Mouse (Mus musculus) lung, embryonic 16.5 days (tissue): Measurements from ENCODE around the gene Plxna4. TPM values are rescaled to one million over a fixed set of nuclear protein-coding genes. Genes with fewer than 3 reads are reported as not detected.

ENCODE experiments used
- ATAC-seq: fragments of 200-750 bp; cut with Nextera tagmentation; 2 replicates; pipeline ENCODE4 v1.8.0; 2017; ENCODE audit warnings: low read depth, mild to moderate bottlenecking, moderate library complexity
- H3K27ac ChIP-seq: fragments of 300-500 bp; sonication (generic); 2 replicates; pipeline ENCODE4 v1.5.1; 2014; ENCODE audit warnings: mild to moderate bottlenecking, control low read depth, low read length
- H3K27me3 ChIP-seq: fragments of 300-500 bp; sonication (generic); 2 replicates; pipeline ENCODE4 v1.6.1; 2014; ENCODE audit warnings: low read depth, low read length, mixed read lengths; ENCODE audit not compliant: control insufficient read depth, insufficient read depth
- H3K36me3 ChIP-seq: fragments of 300-500 bp; sonication (generic); 2 replicates; pipeline ENCODE4 v1.6.1; 2014; ENCODE audit warnings: low read length; ENCODE audit not compliant: control insufficient read depth, insufficient read depth
- H3K4me1 ChIP-seq: fragments of 300-500 bp; sonication (generic); replicated peaks from 2 replicates; pipeline ENCODE4 v1.6.1; 2014; ENCODE audit warnings: low read length, mixed read lengths; ENCODE audit not compliant: control insufficient read depth, insufficient read depth
- H3K4me2 ChIP-seq: fragments of 300-500 bp; sonication (generic); 2 replicates; pipeline ENCODE4 v1.6.1; 2014; ENCODE audit warnings: low read depth, low read length, control low read depth
- H3K4me3 ChIP-seq: fragments of 300-500 bp; sonication (generic); 2 replicates; pipeline ENCODE4 v1.5.1; 2014; ENCODE audit warnings: mild to moderate bottlenecking, low read length, control low read depth
- H3K9ac ChIP-seq: fragments of 300-500 bp; sonication (generic); 2 replicates; pipeline ENCODE4 v1.6.1; 2014; ENCODE audit warnings: low read length, control low read depth
- H3K9me3 ChIP-seq: fragments of 300-500 bp; sonication (generic); 2 replicates; pipeline ENCODE4 v1.6.1; 2016; ENCODE audit warnings: low read length; ENCODE audit not compliant: control insufficient read depth
- WGBS: fragments of 180-500 bp; shearing (Covaris S2); extraction: QIAGEN DNeasy Blood & Tissue Kit; methylation state at CpG from one replicate; pipeline ENCODE4 v1.1.7; 2014; 5-methylcytosine and 5-hydroxymethylcytosine counted together
- polyA plus RNA-seq: library from polyadenylated mRNA; unstranded; fragments of >200 nt; fragmentation: Nextera tagmentation; extraction: Ambion mirVana; gene quantifications from 2 replicates; pipeline ENCODE4 v1.2.1, GENCODE M21; 2015

Plxna4 gene
- polyA plus RNA-seq, 1 experiment from 2014 or later = 1.8 TPM

DNA sequence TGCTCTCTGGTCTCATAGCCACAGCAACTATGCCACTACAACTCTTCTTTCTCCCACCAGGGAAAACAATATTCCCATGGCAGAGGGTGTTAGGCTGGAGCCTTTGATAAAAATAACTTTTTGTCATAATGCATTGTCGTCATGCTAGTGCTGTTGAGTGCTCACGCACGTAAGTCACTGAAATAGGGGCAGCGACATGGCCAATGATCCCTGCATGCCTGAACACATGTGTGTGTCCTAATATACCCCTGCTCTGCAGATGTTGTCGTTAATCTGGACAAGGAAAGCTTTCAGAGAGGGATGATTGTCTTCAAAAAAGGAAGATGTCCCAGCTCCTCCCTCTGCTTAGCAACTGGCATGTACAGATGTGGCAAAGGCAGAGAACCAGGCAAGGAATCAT, 223.1 kb downstream of the Plxna4 start:
- H3K9me3 ChIP-seq = no peaks in the 10 kb centered on the region
- H3K27me3 ChIP-seq = no peaks in the 10 kb centered on the region
- H3K4me2 ChIP-seq = no peak overlapping the region
- H3K9ac ChIP-seq = no peak overlapping the region
- H3K36me3 ChIP-seq = no peaks in the 10 kb centered on the region
- peaks cover 11% of the 10 kb centered on the region for H3K4me1 ChIP-seq
- H3K4me3 ChIP-seq = no peak overlapping the region
- H3K27ac ChIP-seq = no peak overlapping the region
- ATAC-seq = no peak
- WGBS = 90% methylated on average over 5 of the region's 5 CpGs

DNA sequence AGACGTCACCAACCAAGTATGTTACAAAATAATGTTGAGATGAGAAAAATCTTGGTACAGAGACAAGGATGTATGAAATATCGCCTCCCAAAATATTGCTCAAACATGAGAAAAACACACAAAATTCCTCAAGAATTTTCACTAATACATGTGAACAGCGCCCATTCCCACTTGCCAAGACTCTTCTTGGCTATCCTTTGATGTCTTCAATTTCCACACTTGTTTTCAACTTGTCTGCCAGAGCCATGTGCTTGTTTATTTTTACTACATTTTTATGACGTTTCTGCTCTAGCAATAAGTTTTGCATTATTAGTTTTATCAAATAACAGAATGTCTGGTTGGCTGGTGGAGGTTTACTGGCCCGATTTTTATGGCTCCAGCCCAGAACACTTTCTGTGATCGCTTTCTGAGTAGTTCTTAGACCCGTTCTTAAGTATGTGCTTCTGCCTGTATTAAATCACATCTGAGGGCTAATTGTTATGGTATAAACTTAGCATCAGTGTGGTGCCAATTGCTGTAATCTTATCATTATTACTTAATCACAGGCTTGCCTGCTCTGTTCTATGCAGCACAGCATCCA, 224.4 kb downstream of the Plxna4 start:
- Histone ChIP-seq H3K4me3 (no peak overlapping the region), H3K4me2 (no peak overlapping the region), H3K36me3 (no peaks in the 10 kb centered on the region), H3K9ac (no peak overlapping the region), H3K4me1 (peaks cover 11% of the 10 kb centered on the region), H3K9me3 (no peaks in the 10 kb centered on the region), H3K27me3 (no peaks in the 10 kb centered on the region), H3K27ac (no peak overlapping the region)
- peak; percentile 61 for ATAC-seq
- WGBS = 46% methylated on average over 7 of the region's 7 CpGs

DNA sequence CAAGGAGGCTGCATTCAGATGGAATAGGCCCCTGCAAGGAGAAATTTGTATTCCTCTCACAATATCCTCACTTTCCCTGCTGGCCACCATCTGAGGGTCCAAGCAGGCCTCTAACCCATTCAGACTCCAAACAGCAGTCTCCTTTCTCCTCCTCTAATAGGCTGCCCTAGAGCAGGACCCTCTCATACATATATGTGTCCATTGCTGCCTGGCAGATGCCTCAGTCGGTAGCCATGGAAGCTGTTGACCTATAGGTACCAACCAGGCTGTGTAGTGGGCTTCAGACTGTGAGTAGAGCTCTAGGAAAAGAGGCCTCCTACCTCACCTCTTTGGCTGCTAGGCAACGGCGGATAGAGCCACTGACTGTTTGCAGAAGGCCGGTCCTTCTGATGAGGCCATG, 225.6 kb downstream of the Plxna4 start:
- 66% methylated on average over 4 of the region's 4 CpGs for WGBS
- ATAC-seq = no peak
- Histone ChIP-seq H3K9me3 (no peaks in the 10 kb centered on the region), H3K4me1 (peaks cover 11% of the 10 kb centered on the region), H3K27ac (no peak overlapping the region), H3K9ac (no peak overlapping the region), H3K4me3 (no peak overlapping the region), H3K27me3 (no peaks in the 10 kb centered on the region), H3K36me3 (no peaks in the 10 kb centered on the region), H3K4me2 (no peak overlapping the region)

DNA sequence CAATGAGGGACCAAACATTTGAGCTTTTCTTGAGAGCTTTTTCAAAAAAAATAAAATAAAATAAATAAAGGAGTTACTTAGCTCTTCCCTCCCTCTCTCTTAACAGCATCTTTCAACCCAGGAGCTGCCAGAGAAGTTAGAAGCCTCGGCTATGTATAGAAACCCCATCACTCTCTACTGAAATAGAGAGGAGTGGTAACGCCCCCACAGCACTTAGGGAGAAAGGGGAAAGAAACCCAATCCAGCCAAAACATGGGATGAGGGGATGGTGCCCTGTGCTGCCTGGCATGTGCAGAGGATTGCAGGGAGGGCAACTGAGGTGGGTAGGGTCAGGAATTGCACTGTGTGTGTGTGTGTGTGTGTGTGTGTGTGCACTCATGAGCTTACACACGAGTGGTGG, 228.3 kb downstream of the Plxna4 start:
- Histone ChIP-seq H3K4me2 (no peak overlapping the region), H3K27ac (no peak overlapping the region), H3K27me3 (no peaks in the 10 kb centered on the region), H3K4me3 (no peak overlapping the region), H3K36me3 (no peaks in the 10 kb centered on the region), H3K9me3 (no peaks in the 10 kb centered on the region), H3K4me1 (peaks cover 15% of the 10 kb centered on the region), H3K9ac (no peak overlapping the region)
- no peak for ATAC-seq
- 55% methylated on average over 3 of the region's 3 CpGs for WGBS

DNA sequence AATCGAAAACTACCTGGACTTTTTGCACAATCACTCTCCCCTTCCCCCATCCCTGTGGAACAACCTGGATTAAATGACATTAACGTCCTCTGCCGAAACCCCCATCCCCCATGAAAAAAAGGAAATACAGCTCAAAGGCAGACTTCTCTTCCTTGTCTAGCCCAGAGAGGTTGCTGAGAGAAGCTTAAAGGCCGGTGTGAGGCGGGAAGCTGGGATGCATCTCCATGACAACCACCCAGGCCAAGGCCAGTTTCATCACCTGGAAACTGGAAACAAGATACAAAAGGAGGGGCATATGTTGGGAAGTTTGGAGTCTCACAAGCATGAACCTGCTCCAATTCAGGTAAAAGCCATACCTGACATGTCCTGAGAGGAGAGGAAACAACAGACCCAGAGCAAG, 230.5 kb downstream of the Plxna4 start:
- H3K9me3 ChIP-seq = no peaks in the 10 kb centered on the region
- H3K4me1 ChIP-seq = 0 out of 2 replicates have a peak, but pooled peaks cover 4% of the 10 kb centered on the region
- no peak for ATAC-seq
- no peak overlapping the region for H3K27ac ChIP-seq
- no peaks in the 10 kb centered on the region for H3K36me3 ChIP-seq
- no peak overlapping the region for H3K4me2 ChIP-seq
- WGBS = 69% methylated on average over 5 of the region's 5 CpGs
- no peak overlapping the region for H3K9ac ChIP-seq
- no peak overlapping the region for H3K4me3 ChIP-seq
- no peaks in the 10 kb centered on the region for H3K27me3 ChIP-seq

DNA sequence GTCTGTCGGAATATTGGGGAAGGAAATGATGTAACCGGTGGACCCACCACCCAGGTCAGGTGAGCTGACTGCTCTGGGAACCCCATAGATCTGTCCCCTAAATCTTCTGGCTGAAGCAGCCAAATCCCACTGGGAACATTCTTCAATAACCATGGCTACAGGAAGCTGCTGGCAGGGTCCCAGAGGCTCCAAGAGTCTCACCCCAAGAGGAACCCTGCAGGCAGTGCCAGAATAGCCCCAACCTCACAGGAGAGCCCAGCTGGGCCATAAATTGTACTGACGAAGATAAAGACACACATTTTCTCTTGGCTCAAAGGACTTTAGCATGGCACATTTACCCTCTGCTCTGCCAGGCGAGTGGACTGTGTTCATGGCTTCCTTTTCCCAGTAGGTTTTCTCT, 232.4 kb downstream of the Plxna4 start:
- no peak overlapping the region for H3K4me2 ChIP-seq
- no peaks in the 10 kb centered on the region for H3K9me3 ChIP-seq
- H3K4me1 ChIP-seq = 0 out of 2 replicates have a peak, but pooled peaks cover 4% of the 10 kb centered on the region
- H3K27me3 ChIP-seq = no peaks in the 10 kb centered on the region
- H3K4me3 ChIP-seq = no peak overlapping the region
- H3K36me3 ChIP-seq = no peaks in the 10 kb centered on the region
- no peak overlapping the region for H3K27ac ChIP-seq
- no peak overlapping the region for H3K9ac ChIP-seq
- 78% methylated on average over 4 of the region's 4 CpGs for whole genome bisulfite sequencing
- no peak for ATAC-seq

DNA sequence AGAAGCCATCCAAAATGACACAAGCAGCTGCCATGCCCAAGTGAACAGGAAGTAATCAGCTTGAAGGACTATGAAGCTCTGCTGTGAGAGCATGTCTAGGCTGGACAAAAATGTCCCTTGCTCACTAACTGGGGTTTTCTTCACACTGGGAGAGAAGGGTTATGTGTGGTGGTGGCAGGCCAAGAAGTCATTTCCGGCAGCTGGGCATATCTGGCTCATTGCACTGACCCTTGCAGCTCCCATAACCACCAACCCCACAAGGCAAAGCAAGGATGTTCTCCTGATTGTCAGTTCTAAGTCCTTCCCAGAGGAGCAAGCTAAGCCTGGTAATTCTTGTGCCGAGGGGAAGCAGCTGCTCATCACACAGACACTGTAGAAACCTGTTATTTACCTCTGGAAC, 239.0 kb downstream of the Plxna4 start:
- Histone ChIP-seq H3K27ac (no peak overlapping the region), H3K27me3 (no peaks in the 10 kb centered on the region), H3K9me3 (no peaks in the 10 kb centered on the region), H3K4me1 (0 out of 2 replicates have a peak, but pooled peaks cover 3% of the 10 kb centered on the region), H3K36me3 (no peaks in the 10 kb centered on the region), H3K4me2 (no peak overlapping the region), H3K4me3 (no peak overlapping the region), H3K9ac (no peak overlapping the region)
- ATAC-seq = no peak
- 73% methylated on average over 2 of the region's 2 CpGs for WGBS

DNA sequence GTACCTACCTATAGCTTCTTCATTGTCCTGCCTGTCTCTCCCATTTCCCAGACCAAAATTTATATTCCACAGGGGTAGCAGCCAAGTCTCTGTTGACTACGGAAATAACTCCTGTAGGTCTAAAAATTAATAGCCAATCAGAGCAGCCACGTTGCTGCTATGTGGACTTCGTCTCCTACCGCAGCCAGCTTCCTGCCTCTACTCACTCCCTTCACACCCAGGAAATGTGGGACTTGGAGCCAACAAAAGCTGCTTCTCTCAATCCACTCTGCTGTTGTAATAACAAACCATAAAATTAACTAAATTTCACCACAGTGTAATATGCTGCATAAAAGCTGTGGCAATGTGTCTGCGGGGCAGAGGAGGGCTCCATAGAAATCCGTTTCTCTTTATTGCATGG, 239.9 kb downstream of the Plxna4 start:
- Histone ChIP-seq H3K36me3 (no peaks in the 10 kb centered on the region), H3K4me1 (0 out of 2 replicates have a peak, but pooled peaks cover 3% of the 10 kb centered on the region), H3K9me3 (no peaks in the 10 kb centered on the region), H3K9ac (no peak overlapping the region), H3K27me3 (no peaks in the 10 kb centered on the region), H3K4me3 (no peak overlapping the region), H3K27ac (no peak overlapping the region), H3K4me2 (no peak overlapping the region)
- 53% methylated on average over 6 of the region's 6 CpGs for WGBS
- ATAC-seq = 0 out of 2 replicates have a peak, but pooled peaks have one; percentile 31

DNA sequence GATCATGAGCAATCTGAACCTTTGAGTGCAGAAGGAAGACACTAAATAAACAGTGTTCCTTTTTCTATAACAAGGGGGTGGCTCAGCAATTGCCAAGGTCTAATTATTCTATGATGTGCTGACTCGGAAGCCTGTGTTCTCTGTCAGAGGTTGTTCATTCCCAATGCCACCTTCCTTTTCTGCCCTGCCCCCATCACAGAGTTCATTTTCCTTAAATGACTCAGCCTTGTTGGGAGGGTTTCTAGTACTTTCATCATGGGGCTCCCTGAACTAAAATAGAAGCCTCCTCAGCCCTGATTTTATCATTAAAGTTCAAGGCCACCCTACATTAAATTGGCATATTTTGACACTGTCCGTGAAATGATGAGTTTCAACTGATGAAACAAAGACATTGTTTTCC, 242.0 kb downstream of the Plxna4 start:
- no peak overlapping the region for H3K9ac ChIP-seq
- H3K4me2 ChIP-seq = no peak overlapping the region
- H3K4me1 ChIP-seq = 0 out of 2 replicates have a peak, but pooled peaks cover 3% of the 10 kb centered on the region
- H3K9me3 ChIP-seq = no peaks in the 10 kb centered on the region
- no peak for ATAC-seq
- H3K36me3 ChIP-seq = no peaks in the 10 kb centered on the region
- H3K27ac ChIP-seq = no peak overlapping the region
- no peaks in the 10 kb centered on the region for H3K27me3 ChIP-seq
- no peak overlapping the region for H3K4me3 ChIP-seq
- WGBS = 64% methylated on average over 2 of the region's 2 CpGs

DNA sequence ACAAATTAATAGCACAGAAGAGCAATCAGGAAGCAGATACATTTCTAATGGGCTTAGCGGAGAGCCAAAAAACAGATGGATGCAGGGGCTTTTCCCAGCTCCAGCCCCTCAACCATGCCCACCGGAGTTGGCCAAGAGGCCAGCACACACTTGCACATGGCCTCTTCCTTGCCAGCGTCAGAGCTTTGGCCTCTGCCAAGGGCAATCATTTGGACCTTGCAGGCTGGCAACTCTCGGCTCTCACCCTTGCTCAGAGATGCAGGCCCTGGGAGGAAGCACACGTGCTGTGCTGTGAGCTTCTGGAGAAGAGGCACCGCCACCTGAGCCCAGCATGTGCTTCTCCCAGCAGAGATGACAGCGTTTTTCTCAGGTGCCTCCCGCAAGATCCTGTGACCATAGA, 245.3 kb downstream of the Plxna4 start:
- H3K9ac ChIP-seq = no peak overlapping the region
- H3K9me3 ChIP-seq = no peaks in the 10 kb centered on the region
- no peaks in the 10 kb centered on the region for H3K4me1 ChIP-seq
- no peak for ATAC-seq
- WGBS = 86% methylated on average over 8 of the region's 8 CpGs
- no peaks in the 10 kb centered on the region for H3K27me3 ChIP-seq
- H3K27ac ChIP-seq = no peak overlapping the region
- H3K4me3 ChIP-seq = no peak overlapping the region
- no peak overlapping the region for H3K4me2 ChIP-seq
- H3K36me3 ChIP-seq = no peaks in the 10 kb centered on the region
